Mouse (Mus musculus) ES-CJ7 (cell line): ENCODE data around the gene Zfp385b.

Experiments used
- DNase-seq: peaks from one replicate; pipeline ENCODE4 v3.0.0; 2011; ENCODE audit warnings: low read depth, low spot score

Gene Zfp385b

GRCm38 (mm10) chr2:77819539-77819938 is at the start of gene Zfp385b:
Gene Zfp385b (minus strand): TSS chr2:77819639.
- DNase-seq, result no peak

GRCm38 (mm10) chr2:77863934-77864333 is 44.5 kb upstream of the Zfp385b start:
- DNase-seq, result no peak

- DNase-seq, result no peak
Measured at GRCm38 (mm10) chr2:77863522-77863921, 44.1 kb upstream of the Zfp385b start.

GRCm38 (mm10) chr2:77841464-77841863 is 22.0 kb upstream of the Zfp385b start:
- no peak for DNase-seq

GRCm38 (mm10) chr2:77839587-77839986 is 20.1 kb upstream of the Zfp385b start:
- peak; percentile 47 for DNase-seq

GRCm38 (mm10) chr2:77838688-77839087 is 19.2 kb upstream of the Zfp385b start:
- DNase-seq, result no peak

- peak; percentile 7 for DNase-seq
Measured at GRCm38 (mm10) chr2:77835781-77836180, 16.3 kb upstream of the Zfp385b start.

- DNase-seq, result peak; percentile 8
Measured at GRCm38 (mm10) chr2:77826133-77826828, 6.8 kb upstream of the Zfp385b start.

GRCm38 (mm10) chr2:77823026-77823425 is 3.6 kb upstream of the Zfp385b start:
- DNase-seq, result no peak

GRCm38 (mm10) chr2:77817357-77817894 is 2.0 kb downstream of the Zfp385b start:
- no peak for DNase-seq

GRCm38 (mm10) chr2:77816413-77817314 is 2.8 kb downstream of the Zfp385b start:
- peak; percentile 23 for DNase-seq

GRCm38 (mm10) chr2:77815775-77816412 is 3.5 kb downstream of the Zfp385b start:
- DNase-seq, result peak; percentile 27

- DNase-seq, result no peak
Measured at GRCm38 (mm10) chr2:77814896-77815295, 4.5 kb downstream of the Zfp385b start.

- no peak for DNase-seq
Measured at GRCm38 (mm10) chr2:77813029-77813428, 6.4 kb downstream of the Zfp385b start.

GRCm38 (mm10) chr2:77810748-77811147 is 8.7 kb downstream of the Zfp385b start:
- no peak for DNase-seq

- no peak for DNase-seq
Measured at GRCm38 (mm10) chr2:77804781-77805180, 14.7 kb downstream of the Zfp385b start.

GRCm38 (mm10) chr2:77802291-77802690 is 17.1 kb downstream of the Zfp385b start:
- DNase-seq, result no peak

- DNase-seq, result no peak
Measured at GRCm38 (mm10) chr2:77801430-77801829, 18.0 kb downstream of the Zfp385b start.

GRCm38 (mm10) chr2:77801009-77801408 is 18.4 kb downstream of the Zfp385b start:
- DNase-seq, result no peak

- no peak for DNase-seq
Measured at GRCm38 (mm10) chr2:77797233-77797632, 22.2 kb downstream of the Zfp385b start.

- peak; percentile 17 for DNase-seq
Measured at GRCm38 (mm10) chr2:77795859-77796552, 23.4 kb downstream of the Zfp385b start.
